In genomic region chr17:75370120-75370519, GRCm38 (mm10) we compare ENCODE assay signal across 10 mouse cellular contexts.
A peak's percentile ranks its signal among the peaks of the same experiment; 100 is the strongest.
DNase-seq lines count a peak whose midpoint lies in the region; ATAC-seq and TF ChIP-seq lines count a peak whose summit lies in the region.
"Had no signal": no experiment of that assay in that cellular context is flagged by ENCODE, and none has a peak within 500 bp of the region (broad histone marks: within the 10 kb centered on the region; RNA-seq: fewer than 3 reads in every experiment).

No protein-coding gene starts in this region.

- no peak for TF ChIP-seq CTCF in thymus, adult 2 months (IDR thresholded peaks at IDR 0.05; ENCODE audit: borderline replicate concordance, control insufficient read depth, extremely low read depth, insufficient read depth, low read length, poor library complexity)

- H3K9ac ChIP-seq in hindbrain, embryonic 11.5 days (ENCODE audit: low read depth, low read length), result no peak overlapping the region
- no peak overlapping the region for H3K9ac ChIP-seq in forebrain, embryonic 16.5 days (replicated peaks; ENCODE audit: low read depth, low read length)
- H3K9ac ChIP-seq: limb, embryonic 15.5 days had no signal

- no peak for TF ChIP-seq POLR2A in thymus, adult 2 months (IDR thresholded peaks at IDR 0.05; ENCODE audit: control insufficient read depth, extremely low read depth, insufficient read depth, low read length, poor library complexity)

- DNase-seq in hindbrain, embryonic 11.5 days (ENCODE audit: low spot score), result peak; percentile 57
- no peak for DNase-seq in hindbrain, embryonic 10.5 days (ENCODE audit: low spot score)
- peak; percentile 8 for DNase-seq in thymus, adult 2 months
- no peak for DNase-seq in thymus, postnatal 36 days
- peak; percentile 26 for DNase-seq in embryonic facial prominence, embryonic 10.5 days (ENCODE audit: low spot score)
- DNase-seq in thymus, postnatal 25 days, result peak; percentile 4

- H3K4me1 ChIP-seq in hindbrain, embryonic 11.5 days (replicated peaks; ENCODE audit: control insufficient read depth, insufficient read depth, low read length), result no peaks in the 10 kb centered on the region
- H3K4me1 ChIP-seq in hindbrain, embryonic 10.5 days (replicated peaks), result no peaks in the 10 kb centered on the region
- no peaks in the 10 kb centered on the region; the same call in 1 of the 2 replicates for H3K4me1 ChIP-seq in thymus, adult 2 months (replicated peaks; ENCODE audit: control insufficient read depth, insufficient read depth, low read length)
- no peaks in the 10 kb centered on the region for H3K4me1 ChIP-seq in embryonic facial prominence, embryonic 10.5 days
- no peaks in the 10 kb centered on the region for H3K4me1 ChIP-seq in forebrain, embryonic 16.5 days (replicated peaks; ENCODE audit: control insufficient read depth, insufficient read depth, low read length)

- 92% methylated on average over 4 of the region's 4 CpGs for WGBS in hindbrain, embryonic 11.5 days
- WGBS in hindbrain, embryonic 10.5 days, result 89% methylated on average over 4 of the region's 4 CpGs
- WGBS in thymus, adult 2 months, result 91% methylated on average over 4 of the region's 4 CpGs
- 90% methylated on average over 4 of the region's 4 CpGs for WGBS in embryonic facial prominence, embryonic 10.5 days
- WGBS in forebrain, embryonic 16.5 days, result 90% methylated on average over 4 of the region's 4 CpGs

- no peaks in the 10 kb centered on the region for H3K9me3 ChIP-seq in hindbrain, embryonic 11.5 days (ENCODE audit: control insufficient read depth, low read length)
- no peaks in the 10 kb centered on the region for H3K9me3 ChIP-seq in hindbrain, embryonic 10.5 days
- H3K9me3 ChIP-seq in embryonic facial prominence, embryonic 10.5 days, result no peaks in the 10 kb centered on the region
- H3K9me3 ChIP-seq in forebrain, embryonic 16.5 days (ENCODE audit: control insufficient read depth, low read length), result no peaks in the 10 kb centered on the region
- H3K9me3 ChIP-seq: limb, embryonic 15.5 days had no signal

- no peaks in the 10 kb centered on the region for H3K27me3 ChIP-seq in hindbrain, embryonic 11.5 days (ENCODE audit: control insufficient read depth, insufficient read depth, low read length)
- no peaks in the 10 kb centered on the region for H3K27me3 ChIP-seq in hindbrain, embryonic 10.5 days (ENCODE audit: insufficient read depth, poor library complexity, severe bottlenecking)
- H3K27me3 ChIP-seq in thymus, adult 2 months (ENCODE audit: control insufficient read depth, insufficient read depth, low read length), result no peaks in the 10 kb centered on the region
- no peaks in the 10 kb centered on the region for H3K27me3 ChIP-seq in embryonic facial prominence, embryonic 10.5 days (replicated peaks; ENCODE audit: low read depth, poor library complexity, severe bottlenecking)
- H3K27me3 ChIP-seq in forebrain, embryonic 16.5 days (replicated peaks; ENCODE audit: control insufficient read depth, insufficient read depth, low read length), result no peaks in the 10 kb centered on the region
- H3K27me3 ChIP-seq: limb, embryonic 15.5 days had no signal

- no peak overlapping the region for H3K4me3 ChIP-seq in hindbrain, embryonic 11.5 days (ENCODE audit: low read depth, low read length)
- no peak overlapping the region for H3K4me3 ChIP-seq in hindbrain, embryonic 10.5 days
- no peak overlapping the region for H3K4me3 ChIP-seq in thymus, adult 2 months (ENCODE audit: control insufficient read depth, insufficient read depth, low read length)
- H3K4me3 ChIP-seq in embryonic facial prominence, embryonic 10.5 days, result no peak overlapping the region
- H3K4me3 ChIP-seq in forebrain, embryonic 16.5 days (replicated peaks; ENCODE audit: low read length), result no peak overlapping the region
- H3K4me3 ChIP-seq: limb, embryonic 15.5 days had no signal

- H3K36me3 ChIP-seq in hindbrain, embryonic 11.5 days (ENCODE audit: control insufficient read depth, insufficient read depth, low read length), result no peaks in the 10 kb centered on the region
- H3K36me3 ChIP-seq in hindbrain, embryonic 10.5 days, result no peaks in the 10 kb centered on the region
- no peaks in the 10 kb centered on the region for H3K36me3 ChIP-seq in thymus, adult 2 months (ENCODE audit: control insufficient read depth, insufficient read depth, low read length)
- no peaks in the 10 kb centered on the region; the same call in 1 of the 2 replicates for H3K36me3 ChIP-seq in embryonic facial prominence, embryonic 10.5 days (replicated peaks)
- H3K36me3 ChIP-seq in forebrain, embryonic 16.5 days (ENCODE audit: control insufficient read depth, insufficient read depth), result no peaks in the 10 kb centered on the region

- ATAC-seq in hindbrain, embryonic 11.5 days (ENCODE audit: low FRiP score), result no peak
- no peak for ATAC-seq in forebrain, embryonic 16.5 days
- no peak for ATAC-seq in activated CD4-positive, CD25-positive, alpha-beta regulatory T cell, adult 4 months
- ATAC-seq: hindbrain, embryonic 16.5 days had no signal

- no peak overlapping the region for H3K4me2 ChIP-seq in hindbrain, embryonic 11.5 days (replicated peaks; ENCODE audit: low read depth, low read length)
- H3K4me2 ChIP-seq in forebrain, embryonic 16.5 days (ENCODE audit: low read length), result no peak overlapping the region
- H3K4me2 ChIP-seq: limb, embryonic 15.5 days had no signal

- no peak overlapping the region for H3K27ac ChIP-seq in hindbrain, embryonic 11.5 days (ENCODE audit: low read depth, low read length)
- no peak overlapping the region for H3K27ac ChIP-seq in hindbrain, embryonic 10.5 days
- no peak overlapping the region for H3K27ac ChIP-seq in thymus, adult 2 months (ENCODE audit: control insufficient read depth, insufficient read depth, low read length)
- H3K27ac ChIP-seq in embryonic facial prominence, embryonic 10.5 days (replicated peaks), result no peak overlapping the region
- no peak overlapping the region for H3K27ac ChIP-seq in forebrain, embryonic 16.5 days (ENCODE audit: low read length)
- H3K27ac ChIP-seq: limb, embryonic 15.5 days had no signal

Comparison
In these comparisons a context has a peak if more than half of its experiments do, and no peak if none do; other contexts are left out.
1. DNase-seq: peak in hindbrain, embryonic 11.5 days (single experiment), thymus, adult 2 months (single experiment), embryonic facial prominence, embryonic 10.5 days (single experiment) and thymus, postnatal 25 days (single experiment); none in hindbrain, embryonic 10.5 days (single experiment) and thymus, postnatal 36 days (0 of 2).